Mouse (Mus musculus) lung, postnatal 4 days (tissue): ENCODE data around the gene Otx1.
A peak's percentile ranks its signal among the peaks of the same experiment; 100 is the strongest.

Experiments
- DNase-seq, 2 experiments: peaks; one replicate each; pipeline ENCODE4 v3.0.0; 2021

Gene Otx1

DNA sequence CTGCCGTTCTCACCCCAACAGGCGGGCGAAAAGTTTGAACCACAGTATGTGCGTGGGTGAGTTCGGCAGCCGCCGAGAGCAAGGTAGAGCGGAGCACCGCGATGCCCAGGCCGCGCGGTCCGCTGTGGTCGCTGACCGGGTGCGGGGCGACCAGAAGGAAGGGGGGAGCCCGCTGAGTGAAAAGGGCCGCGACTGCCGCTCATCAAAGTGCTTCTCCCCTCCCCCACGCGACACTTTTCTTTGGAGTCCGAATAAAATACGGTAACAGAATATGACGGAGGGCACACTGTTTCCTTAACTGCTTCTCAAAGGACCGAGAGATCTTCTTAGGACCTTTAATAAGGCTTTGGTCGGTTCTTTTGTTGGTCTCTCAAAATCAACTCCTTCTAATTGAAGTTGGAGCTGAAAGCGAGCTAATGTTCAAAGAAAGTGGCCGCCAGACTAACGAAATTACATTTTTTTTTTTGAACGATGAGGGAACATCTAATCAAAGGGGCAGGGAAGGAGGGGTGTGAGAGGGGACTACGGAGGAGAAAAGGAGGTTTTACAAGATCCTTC lies at the start of gene Otx1:
Gene Otx1, minus strand, starts transcription at position 115 of the 558 bp plus-strand sequence.
- DNase-seq: peak; percentile 29 to 40

DNA sequence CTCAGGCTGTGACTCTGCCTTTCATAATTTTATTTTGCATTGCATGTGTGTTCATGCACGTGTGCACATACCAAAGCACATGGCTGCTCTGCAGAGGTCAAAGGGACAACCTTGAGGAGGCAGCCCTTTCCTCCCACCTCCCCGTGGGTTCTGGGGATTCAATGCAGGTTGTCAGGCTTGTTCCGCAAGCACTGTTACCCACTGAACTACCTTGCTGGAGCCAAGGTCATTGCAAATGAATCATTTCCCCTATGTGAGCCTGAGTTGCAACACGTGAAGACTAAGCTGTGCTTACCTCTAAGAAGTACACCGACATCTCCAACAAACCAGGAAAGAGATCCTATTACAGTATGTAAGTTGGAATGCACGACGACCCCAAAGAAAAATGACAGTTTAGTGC lies 48.2 kb upstream of the Otx1 start:
- no peak for DNase-seq

DNA sequence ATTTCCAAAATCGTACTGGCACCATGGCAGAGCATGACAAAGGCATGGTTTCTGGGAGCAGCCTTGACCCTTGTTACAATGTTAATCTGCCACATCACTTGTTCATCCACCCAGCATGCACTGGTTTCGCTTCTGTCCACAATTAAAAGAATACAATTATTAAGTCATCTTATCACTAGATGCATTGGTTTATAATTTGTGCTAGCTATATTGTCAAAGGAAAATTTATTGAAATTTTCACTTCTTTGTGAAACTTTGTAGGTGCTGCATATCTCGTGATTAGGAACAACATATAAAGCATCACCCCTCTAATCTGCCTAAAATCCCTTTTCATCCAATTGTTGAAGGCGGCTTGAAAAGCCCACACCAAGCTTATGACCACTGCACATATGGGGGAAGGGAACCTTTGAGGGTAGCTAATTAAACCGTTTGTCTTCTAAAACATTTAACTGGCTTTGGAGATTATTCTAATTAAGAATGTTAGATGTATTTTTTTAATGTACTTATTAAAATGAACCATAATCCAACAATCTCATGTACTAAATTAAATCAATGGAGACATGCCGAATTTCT lies 37.2 kb upstream of the Otx1 start:
- DNase-seq: no peak

DNA sequence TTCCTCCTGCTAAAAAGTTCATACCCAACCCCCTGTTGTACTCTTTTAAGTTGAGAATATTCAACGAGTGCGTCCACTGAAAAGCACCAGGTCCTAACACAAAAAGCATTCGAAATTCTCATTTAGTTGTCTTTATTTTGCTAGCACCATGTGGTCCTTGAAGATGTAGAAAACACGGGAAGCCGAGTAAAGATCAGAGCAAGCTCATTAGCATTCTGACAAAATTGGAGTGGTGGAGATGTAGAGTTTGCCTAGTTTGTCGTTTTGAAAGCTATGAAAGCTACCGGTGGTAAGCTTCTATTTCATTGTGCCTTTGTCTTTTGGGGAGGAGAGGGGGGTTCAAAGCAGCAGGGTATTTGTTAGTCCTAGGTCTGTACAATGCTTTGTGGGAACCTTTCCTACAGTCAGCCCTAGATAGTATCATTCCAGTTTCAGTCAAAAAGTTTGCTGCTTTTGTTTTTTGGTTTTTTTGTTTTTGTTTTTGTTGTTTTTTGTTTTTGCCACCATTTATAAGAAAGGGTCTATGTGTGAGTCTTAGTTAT lies 31.9 kb upstream of the Otx1 start:
- DNase-seq: no peak

DNA sequence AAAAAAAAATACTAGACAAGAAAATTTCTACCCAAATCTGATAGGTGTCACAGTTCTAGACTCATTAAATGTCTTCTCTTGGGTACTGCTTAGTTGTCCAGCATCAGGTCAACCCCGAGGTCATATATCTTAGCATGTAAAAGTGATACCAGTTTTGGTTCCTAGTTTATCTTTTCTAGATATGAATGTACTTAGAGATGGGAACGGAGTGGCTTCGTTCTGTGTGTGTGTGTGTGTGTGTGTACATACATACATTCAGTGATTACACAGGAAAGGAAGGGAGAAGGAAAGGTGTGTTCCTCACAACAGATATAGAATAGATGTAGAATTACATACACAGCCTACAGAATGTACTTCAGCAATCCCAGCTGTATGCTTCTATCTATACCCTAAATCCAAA lies 30.9 kb upstream of the Otx1 start:
- no peak for DNase-seq

DNA sequence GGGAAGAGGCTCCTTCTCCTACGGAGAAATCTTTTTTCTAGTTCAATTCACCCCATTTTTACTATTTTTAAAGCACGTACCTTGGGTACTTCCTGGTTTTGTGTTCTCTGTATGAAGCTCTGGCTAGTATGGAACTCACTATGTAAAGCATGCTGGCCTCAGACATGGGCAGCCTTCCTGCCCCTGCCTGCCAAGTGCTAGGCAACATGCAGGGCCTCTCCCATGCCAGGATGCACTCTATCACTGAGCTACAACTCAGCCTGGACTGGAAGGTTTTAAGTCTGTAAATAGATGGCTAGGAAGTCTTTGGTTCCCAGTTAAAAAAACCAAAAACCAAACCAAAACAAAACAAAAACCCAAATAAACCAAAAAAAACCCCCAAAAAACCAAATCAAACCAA lies 17.9 kb upstream of the Otx1 start:
- DNase-seq: no peak

DNA sequence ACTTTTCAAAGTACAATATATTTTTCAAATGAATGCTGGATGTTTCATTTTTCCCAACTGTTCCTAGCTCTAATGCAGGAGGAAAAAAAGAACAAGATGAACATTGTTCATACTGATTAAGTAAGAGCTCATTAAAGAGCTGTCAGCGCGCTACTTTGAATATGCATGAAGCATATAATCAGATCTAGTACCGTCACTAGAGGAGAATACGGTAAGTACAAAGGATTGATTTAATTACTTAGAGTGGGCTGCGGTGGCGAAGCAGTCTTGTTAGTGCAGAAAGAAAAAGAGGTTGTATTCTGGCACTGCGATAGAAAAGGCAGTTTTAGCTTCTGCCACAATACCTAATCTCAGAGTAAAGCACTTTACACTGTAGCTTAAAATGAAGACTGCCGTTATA lies 14.7 kb upstream of the Otx1 start:
- DNase-seq: no peak

DNA sequence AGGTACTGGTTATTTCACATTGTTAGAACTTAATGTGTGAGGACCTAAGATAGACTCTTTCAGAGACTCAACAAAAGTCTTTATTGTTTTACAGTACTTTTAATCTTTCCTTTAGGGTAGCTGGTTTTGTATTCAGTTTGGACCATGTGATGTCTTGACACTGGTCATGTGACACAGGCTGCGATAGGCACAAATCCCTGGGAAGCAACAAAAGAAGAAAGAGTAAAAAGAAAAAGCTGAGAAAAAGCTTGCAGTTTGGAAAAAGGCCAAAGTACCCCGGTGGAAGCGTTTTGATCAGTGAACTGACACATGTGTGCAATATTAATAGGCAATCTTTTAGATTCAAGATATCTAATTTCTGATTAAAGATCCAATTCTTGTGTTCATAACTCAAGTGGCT lies 13.6 kb upstream of the Otx1 start:
- DNase-seq: no peak

DNA sequence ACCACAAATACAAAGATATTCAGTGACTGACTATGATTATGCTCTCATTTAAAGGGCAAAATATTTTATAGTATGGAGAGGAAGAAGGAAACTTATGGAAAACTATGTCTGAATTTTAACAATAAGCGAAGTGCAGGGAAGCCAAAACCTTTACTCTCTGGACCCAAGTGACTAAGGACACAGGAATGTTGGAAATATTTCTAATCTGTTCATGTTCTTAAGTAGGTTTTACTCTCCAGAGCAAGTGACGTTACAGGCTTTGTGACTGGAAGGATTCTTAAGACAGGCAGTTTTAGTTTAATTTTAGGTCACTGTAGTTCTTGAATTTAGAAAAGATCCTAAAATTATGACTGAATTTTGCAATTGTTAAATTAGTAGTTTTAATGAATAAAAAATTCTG lies 6.1 kb upstream of the Otx1 start:
- no peak for DNase-seq

DNA sequence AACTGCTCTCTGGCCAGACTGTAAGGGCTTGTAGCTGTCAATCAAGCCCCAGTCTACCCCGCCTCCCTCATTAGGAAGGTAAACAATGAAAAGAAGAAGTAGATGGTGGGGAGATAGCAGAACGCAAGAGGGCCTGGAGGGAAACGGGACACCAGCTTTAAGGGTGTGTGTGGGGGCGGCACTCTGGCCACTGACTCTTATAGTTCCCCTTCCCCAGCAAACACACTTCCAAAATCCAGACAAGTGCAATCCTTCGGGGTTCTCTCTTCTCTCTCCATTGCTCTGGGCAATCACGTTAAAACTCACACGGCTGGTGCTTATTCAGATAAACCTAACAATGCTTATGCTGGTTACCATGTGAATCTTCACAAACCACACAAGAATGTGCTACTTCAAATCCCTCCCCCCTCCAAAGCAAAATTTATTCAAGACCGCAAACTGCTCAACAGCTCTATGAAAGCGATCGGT lies 5.5 kb upstream of the Otx1 start:
- DNase-seq: no peak

DNA sequence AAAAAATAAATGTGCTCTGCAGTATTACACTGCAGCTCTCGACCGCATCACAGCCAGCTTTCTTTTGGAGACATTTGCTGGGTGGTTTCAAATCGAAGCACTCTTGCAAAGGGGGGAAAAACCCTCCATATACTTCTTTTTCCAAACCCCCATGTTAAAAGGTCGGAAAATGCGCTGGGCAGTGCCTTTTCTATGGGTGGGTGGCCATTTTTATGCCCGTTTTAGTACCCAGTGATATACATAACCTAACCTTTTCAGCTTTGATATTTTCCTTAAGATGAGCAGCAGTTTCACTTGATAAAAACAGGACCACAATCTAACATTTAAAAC lies 5.0 kb upstream of the Otx1 start:
- DNase-seq: no peak

DNA sequence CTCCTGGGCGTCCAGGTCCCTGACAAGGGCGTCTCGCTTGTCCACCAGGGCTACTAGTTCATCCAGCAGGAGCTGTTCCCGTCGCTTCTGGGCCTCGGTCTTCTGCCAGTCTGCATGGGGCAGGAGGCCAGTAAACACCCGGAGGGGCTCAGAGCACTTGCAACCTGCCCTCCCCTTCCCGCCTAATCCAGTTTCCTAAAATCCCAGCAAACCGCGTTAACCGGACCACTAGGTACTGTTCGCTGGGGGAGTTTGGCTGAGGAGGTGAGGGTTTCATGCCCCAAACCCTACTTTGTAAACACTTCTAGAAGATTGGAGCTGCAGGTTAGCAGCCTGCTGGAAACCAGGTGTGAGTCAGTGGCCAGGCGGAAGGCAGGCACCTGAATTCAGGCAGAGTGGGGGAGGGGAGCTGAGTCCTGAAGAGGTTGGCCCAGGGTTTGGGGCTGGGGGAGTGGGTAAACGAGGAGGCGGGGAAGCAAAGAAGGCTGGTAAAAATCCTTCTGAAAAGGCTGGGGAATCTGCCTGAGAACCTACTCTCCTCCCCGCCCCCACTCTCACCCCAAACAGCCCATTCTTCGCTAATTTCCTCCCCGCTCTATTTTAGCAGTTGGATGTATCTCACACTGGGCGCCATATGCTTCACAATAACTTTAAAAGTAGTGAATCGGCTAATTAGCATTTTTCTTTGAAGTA lies 4.5 kb upstream of the Otx1 start:
- no peak for DNase-seq

DNA sequence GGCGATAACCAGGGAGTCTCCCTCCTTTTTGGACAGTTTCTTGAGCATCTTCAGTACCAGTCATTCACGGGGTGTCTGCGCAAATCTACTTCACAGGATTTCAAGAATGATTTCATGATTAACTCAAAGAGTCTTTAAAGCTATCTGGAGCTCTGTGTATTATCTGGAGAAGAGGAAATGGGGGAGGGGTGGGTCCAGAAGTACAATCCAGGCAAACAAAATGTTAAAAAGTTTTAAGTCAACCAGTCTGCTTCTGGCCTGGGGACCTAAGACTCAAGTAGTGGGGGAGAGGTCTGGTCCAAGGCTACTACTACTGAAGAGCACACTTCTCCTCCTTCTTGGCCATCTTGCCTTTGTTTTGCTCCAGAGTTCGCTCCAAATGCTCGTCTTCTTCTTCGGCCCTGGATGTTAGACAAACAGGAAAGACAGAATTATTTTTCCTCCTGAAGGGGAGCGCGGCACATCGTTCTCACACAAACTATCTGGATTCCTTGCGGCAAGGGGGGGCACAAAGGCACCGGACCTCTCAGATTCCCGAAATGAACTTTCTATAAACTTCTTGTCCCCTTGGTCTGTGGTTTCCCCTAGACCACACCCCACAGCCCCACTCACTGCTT lies 3.9 kb upstream of the Otx1 start:
- DNase-seq: no peak

DNA sequence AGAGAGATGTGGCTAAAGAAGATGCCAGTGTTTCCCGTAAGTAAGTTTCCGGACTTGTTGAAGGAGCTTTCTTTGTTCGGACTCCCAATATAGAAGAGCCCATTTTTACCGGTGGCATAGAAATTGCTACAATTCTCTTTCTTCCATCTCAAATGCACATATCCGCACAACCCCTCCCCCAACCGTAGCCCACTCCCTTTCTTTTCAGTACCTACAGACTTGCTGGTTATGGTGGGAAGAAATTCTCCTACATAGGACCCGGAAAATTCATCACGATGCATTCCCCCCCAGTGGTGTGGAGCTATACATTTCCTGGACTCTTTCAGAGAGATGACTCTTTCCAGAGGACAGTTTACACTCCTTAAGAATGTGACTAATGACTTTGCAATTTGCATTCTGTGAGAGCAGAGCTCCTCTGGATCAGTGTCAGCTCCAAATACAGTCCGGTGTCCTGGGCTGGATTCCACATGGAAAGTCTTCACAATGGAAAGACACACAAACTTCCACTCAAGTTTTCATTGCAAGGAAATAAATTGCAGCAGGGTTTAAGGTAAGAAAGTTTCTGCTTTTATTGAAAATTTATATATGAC lies 2.7 kb upstream of the Otx1 start:
- no peak for DNase-seq

DNA sequence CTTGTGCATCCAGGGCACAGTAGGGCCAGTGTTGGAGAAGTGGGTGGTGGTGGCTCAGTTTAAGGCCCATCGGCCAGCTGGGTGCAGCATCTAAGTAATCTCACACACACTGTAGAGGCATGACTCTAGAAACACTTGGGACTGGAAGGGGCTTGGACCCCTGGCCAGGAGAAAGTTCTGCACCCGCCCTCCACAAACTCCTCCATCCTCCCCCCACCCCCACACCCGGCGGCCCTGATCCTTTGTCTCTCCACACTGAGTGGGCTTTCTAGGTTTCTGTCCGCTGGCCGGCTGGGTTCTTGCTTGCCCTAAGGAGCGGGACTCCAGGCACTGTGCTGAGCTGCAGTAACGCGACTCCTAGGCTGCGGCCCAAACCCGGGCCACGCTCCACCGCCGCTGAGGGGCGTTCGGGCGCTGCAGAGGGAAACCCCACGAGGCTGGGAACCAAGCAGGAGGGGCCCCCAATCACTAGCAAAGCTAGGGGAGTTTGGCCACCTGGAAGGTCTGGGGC lies 1.7 kb upstream of the Otx1 start:
- peak; percentile 14 to 34 for DNase-seq

DNA sequence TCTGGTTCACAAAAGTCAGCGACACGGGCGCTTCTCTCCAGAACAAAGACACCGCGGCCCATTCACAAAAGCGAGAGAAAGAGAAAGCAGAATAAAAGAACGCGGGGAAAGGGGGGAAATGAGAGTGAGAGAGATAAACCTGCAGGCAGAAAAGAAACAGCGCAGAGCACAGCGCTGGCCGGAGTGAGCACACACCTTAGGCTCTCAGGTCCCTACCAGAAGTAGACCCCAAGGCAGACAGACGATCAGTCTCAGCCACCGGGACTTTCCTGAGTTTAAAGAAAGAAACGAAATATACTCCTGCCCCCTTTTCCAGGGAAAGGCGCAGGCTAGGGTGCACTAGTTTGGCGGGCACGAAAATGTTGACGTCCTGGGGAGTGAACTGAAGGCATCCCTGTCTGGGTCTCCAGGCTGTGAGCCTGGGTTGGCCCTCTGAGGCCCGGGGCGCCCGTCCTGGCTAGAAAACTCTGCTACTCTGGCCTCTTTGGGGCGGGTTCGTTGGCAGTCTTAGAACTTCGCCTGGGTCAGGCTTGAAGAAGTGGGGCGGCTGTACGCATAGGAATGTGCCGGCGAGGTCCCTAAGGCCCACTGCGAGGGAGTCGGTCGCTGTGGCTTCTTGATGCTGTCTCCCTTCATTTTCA lies 764 bp upstream of the Otx1 start:
- peak; percentile 34 to 47 for DNase-seq

DNA sequence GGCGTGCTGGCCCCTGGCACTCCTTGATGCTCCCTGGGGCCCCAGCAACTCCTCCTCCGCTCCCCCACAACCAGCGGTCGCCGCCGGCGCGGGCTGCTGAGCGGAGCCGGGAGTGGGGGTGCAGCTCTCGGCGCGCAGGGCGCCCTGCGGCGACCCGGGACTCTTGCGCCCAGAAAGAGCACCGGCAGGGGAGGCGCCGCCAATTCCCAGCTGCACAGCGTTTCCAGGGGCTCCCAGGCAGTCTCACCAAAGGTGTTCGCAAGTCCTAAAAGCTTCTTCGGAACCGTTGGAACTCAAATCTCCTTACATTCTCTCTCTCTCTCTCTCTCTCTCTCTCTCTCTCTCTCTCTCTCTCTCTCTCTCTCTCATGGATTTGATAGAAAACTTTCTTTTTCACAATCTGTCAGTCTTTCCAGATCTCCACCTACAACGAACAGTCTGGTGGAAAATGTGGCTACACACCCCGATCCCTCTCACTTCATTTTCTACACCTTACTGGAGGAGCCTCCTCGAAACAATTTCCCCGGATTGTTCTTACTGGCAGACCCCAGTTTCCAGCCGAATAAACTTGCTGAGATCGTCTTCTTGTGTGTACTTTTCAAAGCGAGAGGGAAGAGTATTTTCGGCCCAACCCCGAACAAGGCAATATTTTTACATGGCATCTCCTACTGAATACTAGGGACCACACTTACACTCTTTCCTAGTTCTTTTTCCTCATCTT lies 475 bp downstream of the Otx1 start:
- DNase-seq: no peak

DNA sequence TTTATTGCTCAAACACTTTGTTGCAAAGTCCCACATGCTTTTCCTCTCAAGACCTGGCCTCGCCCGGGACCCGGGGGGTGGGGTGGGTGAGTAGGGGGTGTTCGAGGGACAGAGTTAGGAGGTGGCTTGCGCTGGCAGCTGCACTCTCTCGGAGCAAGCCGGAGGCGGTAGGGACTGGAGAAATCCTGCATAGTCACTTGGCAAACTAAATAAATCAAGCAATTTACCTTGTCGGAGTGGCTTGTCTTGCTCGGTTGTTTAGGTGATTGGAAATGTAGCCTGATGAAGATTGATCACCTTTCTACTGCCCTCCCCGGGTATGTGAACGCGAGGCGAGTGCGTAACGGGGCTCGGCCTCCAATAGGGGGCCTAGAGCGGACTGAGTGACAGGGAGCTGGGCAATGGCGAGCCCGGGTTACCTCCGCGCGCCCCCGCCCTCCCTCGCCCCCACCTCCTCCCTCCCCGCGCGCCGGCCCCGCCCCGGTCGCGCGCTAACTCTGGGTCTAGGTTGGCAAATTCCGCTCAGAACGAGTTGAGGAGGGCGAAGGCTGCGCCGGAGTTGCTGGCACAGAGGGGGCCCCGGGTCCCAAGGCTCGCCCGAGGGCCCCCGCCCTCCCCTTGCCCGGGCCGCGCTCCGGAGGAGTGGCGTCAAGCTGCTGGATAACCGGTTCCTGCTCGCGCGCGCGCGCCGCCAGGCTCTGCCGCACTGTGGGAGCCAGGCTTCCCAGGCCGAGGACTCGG lies 1.2 kb downstream of the Otx1 start:
- DNase-seq: peak; percentile 55 to 68

DNA sequence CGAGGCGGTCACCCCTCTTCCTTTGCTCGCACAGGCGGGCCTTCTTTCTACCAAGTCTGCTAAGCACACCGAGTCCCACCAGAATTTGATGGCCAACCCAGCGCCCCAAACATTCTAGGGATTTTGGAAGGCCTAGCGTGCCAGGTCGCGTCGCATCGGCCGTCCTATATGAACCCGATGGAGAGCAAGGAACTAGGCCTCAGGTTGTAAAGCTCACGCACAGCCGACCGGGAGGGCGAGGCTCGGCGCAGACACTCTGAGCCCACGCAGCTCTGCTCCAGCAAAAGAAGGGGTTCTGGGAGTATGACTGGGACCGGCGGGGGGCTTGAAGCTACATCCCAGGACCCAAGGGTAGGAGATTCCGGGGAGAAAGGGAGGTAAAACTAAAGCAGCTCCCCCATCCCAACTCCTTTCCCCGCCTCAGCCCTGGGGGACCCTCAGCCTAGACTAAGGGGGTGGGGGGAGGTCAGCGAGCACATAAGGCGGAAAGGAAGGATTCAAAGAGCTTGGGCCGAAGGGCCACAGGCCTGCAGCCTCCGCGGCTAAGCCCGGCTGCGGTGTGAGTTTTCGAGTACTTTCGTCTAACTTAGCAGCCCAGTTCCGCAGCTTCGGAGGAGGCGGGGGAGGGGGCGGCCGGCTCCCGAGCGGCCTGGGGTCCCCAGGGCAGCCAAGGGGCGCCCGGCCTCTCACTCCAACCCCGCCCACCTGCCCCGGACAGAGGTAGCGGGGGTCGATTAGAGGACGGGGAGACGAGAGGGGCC lies 2.2 kb downstream of the Otx1 start:
- peak in 1 of 2 experiments; percentile 30 for DNase-seq
